10 mouse cellular contexts compared by ENCODE assay signal in genomic region chr9:32495643-32495997, GRCm38 (mm10). TPM values are rescaled to one million over a fixed set of nuclear protein-coding genes. Genes with fewer than 3 reads are reported as not detected.
DNase-seq lines count a peak whose midpoint lies in the region; ATAC-seq and TF ChIP-seq lines count a peak whose summit lies in the region.
"Had no signal": no experiment of that assay in that cellular context is flagged by ENCODE, and none has a peak within 500 bp of the region (broad histone marks: within the 10 kb centered on the region; RNA-seq: fewer than 3 reads in every experiment).

No protein-coding gene starts in this region.

- no peak for DNase-seq in kidney, postnatal 14 days
- peak; percentile 82 for DNase-seq in thymus, postnatal 0 days (ENCODE audit: low spot score)
- DNase-seq in ovary, postnatal 36 days (ENCODE audit: low spot score), result no peak
- no peak for DNase-seq in gastrocnemius, postnatal 25 days
- DNase-seq: kidney, adult 9 months; right cerebral cortex, postnatal 14 days had no signal

- no peak for TF ChIP-seq POLR2A in bone marrow, adult 2 months (IDR thresholded peaks at IDR 0.05; ENCODE audit: borderline replicate concordance, control insufficient read depth, low read depth, low read length)

- H3K4me3 ChIP-seq in kidney, embryonic 15.5 days (replicated peaks), result no peak overlapping the region
- peak overlapping the region; percentile 13 for H3K4me3 ChIP-seq in bone marrow, adult 2 months (replicated peaks; ENCODE audit: control insufficient read depth, low read depth, low read length)
- no peak overlapping the region for H3K4me3 ChIP-seq in limb, embryonic 12.5 days (replicated peaks)

- H3K9ac ChIP-seq in kidney, embryonic 15.5 days, result no peak overlapping the region
- no peak overlapping the region for H3K9ac ChIP-seq in limb, embryonic 12.5 days (replicated peaks)

- peaks cover 40% of the 10 kb centered on the region for H3K4me1 ChIP-seq in kidney, embryonic 15.5 days
- H3K4me1 ChIP-seq in bone marrow, adult 2 months (ENCODE audit: control insufficient read depth, insufficient read depth, low read length), result peaks cover 4% of the 10 kb centered on the region; the same call in 1 of the 2 replicates
- H3K4me1 ChIP-seq in limb, embryonic 12.5 days (replicated peaks), result peaks cover 68% of the 10 kb centered on the region

- peak overlapping the region; percentile 41; the same call in 1 of the 2 replicates for H3K27ac ChIP-seq in kidney, embryonic 15.5 days
- H3K27ac ChIP-seq in bone marrow, adult 2 months (ENCODE audit: control insufficient read depth, insufficient read depth, low read depth, low read length, poor library complexity), result peak overlapping the region; percentile 51; the same call in 1 of the 2 replicates
- H3K27ac ChIP-seq in limb, embryonic 12.5 days, result peak overlapping the region; percentile 94

- H3K4me2 ChIP-seq in kidney, embryonic 15.5 days, result no peak overlapping the region
- peak overlapping the region; percentile 49 for H3K4me2 ChIP-seq in limb, embryonic 12.5 days

- WGBS in kidney, embryonic 15.5 days, result 37% methylated on average over 7 of the region's 7 CpGs
- 52% methylated on average over 7 of the region's 7 CpGs for WGBS in bone marrow, adult 2 months
- WGBS in limb, embryonic 12.5 days, result 15% methylated on average over 7 of the region's 7 CpGs

- H3K9me3 ChIP-seq in kidney, embryonic 15.5 days (replicated peaks), result no peaks in the 10 kb centered on the region
- no peaks in the 10 kb centered on the region for H3K9me3 ChIP-seq in limb, embryonic 12.5 days

- H3K36me3 ChIP-seq in kidney, embryonic 15.5 days, result no peaks in the 10 kb centered on the region
- H3K36me3 ChIP-seq in limb, embryonic 12.5 days, result peaks cover 9% of the 10 kb centered on the region; the same call in 1 of the 2 replicates

- TF ChIP-seq CTCF in bone marrow, adult 2 months (IDR thresholded peaks at IDR 0.05; ENCODE audit: control insufficient read depth, insufficient read depth, low read length), result no peak

- no peak for ATAC-seq in kidney, embryonic 15.5 days (replicated peaks; ENCODE audit: low FRiP score)
- ATAC-seq in limb, embryonic 12.5 days (ENCODE audit: insufficient number of reproducible peaks, insufficient read depth, low FRiP score, low TSS enrichment, low read depth), result no peak
- ATAC-seq: Patski had no signal

- no peaks in the 10 kb centered on the region for H3K27me3 ChIP-seq in kidney, embryonic 15.5 days
- H3K27me3 ChIP-seq in limb, embryonic 12.5 days, result no peaks in the 10 kb centered on the region
- H3K27me3 ChIP-seq: Patski had no signal

RNA-seq across cellular contexts. Expression of gene Fli1, which starts 47.0 kb away (rescaled TPM):
- polyA plus RNA-seq in kidney, embryonic 15.5 days (2015; fragmentation: Nextera tagmentation; extraction: Ambion mirVana), result 28.3 and 31.0 TPM in 2 replicates
- polyA plus RNA-seq in bone marrow, adult 2 months (2011; ENCODE audit: insufficient read depth, insufficient read length, low replicate concordance, missing spikeins), result 17.4 and 33.9 TPM in 2 replicates
- polyA plus RNA-seq in limb, embryonic 12.5 days (2016; fragmentation: Nextera tagmentation; extraction: Ambion mirVana), result 55.6 and 55.9 TPM in 2 replicates
- 50.6 and 53.5 TPM in 2 replicates for polyA plus RNA-seq in thymus, postnatal 0 days (2015; fragmentation: Nextera tagmentation; extraction: Ambion mirVana)
- 1 to 10 TPM; 7.3 to 9.4 TPM for total RNA-seq in gastrocnemius, postnatal 25 days (2021)

Comparison
In these comparisons a context has a peak if more than half of its experiments do, and no peak if none do; other contexts are left out.
1. H3K27ac ChIP-seq: peak in every context shown above with its lines; median percentile 94 in limb, embryonic 12.5 days; 51 in bone marrow, adult 2 months; 41 in kidney, embryonic 15.5 days.